Mouse (Mus musculus) erythroblast, embryonic 14.5 days (primary cell): ENCODE data around the gene Cflar.

ENCODE experiments used
- GATA1 ChIP-seq: IDR thresholded peaks from 2 replicates; pipeline ENCODE4 v1.6.1; 2012; ENCODE audit warnings: low read length, inconsistent platforms, mixed read lengths
- TAL1 ChIP-seq: IDR thresholded peaks from 3 replicates; pipeline ENCODE4 v1.6.1; 2012; ENCODE audit warnings: low read length, inconsistent platforms, mixed read lengths

DNA sequence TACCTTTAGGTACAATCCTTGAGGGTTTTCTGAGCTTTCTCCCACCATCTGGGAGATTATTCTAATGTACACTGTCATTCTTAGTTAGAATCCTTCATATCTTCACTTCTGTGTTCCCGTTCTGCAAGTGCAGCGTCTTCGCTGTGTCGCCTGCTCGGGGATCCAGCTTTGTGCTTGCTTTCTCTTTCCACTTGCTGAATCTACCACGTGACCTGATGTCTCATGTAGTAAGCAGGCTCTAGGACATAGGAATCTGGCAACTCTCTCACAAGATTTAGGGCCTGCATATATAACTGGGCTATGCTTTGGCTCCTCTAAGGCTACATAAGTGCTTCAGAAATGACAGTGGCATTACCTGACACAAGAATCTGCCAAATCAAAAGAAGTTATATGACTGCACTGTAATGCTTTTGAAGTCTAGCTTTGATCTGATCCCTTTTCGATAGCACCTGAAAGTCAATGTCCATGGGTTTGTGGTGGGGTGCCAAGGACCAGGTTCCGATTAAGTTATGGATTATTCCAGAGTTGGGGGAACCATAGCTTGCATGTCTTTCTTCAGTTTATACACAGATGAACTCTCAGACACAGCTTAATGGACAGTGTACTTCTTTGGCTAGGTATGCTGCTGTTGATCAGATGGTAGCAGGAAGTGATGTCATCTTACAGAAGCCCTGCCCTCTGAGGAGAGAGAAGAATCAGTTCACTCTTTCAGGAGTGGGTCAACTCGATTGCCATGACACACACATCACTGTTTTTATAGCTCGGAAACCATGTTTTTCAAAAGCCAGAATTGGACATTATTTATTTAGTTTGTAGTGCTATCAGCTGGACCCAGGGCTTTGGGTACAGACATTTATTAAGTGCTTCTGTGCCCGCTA lies 23.0 kb downstream of the Cflar start:
- TF ChIP-seq TAL1 (no peak), GATA1 (no peak)
